Mouse (Mus musculus): Measurements from ENCODE around the gene Snx1.

Snx1 gene

GRCm38 (mm10) chr9:66088411-66088810 lies 38.0 kb downstream of the Snx1 start:
- peak; percentile 49 for DNase-seq (ENCODE audit: low spot score)

GRCm38 (mm10) chr9:66087062-66087461 lies 39.3 kb downstream of the Snx1 start:
- no peak for DNase-seq (ENCODE audit: low spot score)

GRCm38 (mm10) chr9:66084171-66084570 lies 42.2 kb downstream of the Snx1 start:
- no peak for DNase-seq (ENCODE audit: low spot score)

GRCm38 (mm10) chr9:66081999-66082398 lies 44.4 kb downstream of the Snx1 start:
- no peak for DNase-seq (ENCODE audit: low spot score)

- no peak for DNase-seq (ENCODE audit: low spot score)
These were observed 45.5 kb downstream of the Snx1 start for GRCm38 (mm10) chr9:66080804-66081459.

GRCm38 (mm10) chr9:66078493-66078892 lies 47.9 kb downstream of the Snx1 start:
- DNase-seq (ENCODE audit: low spot score): no peak

GRCm38 (mm10) chr9:66078072-66078471 lies 48.3 kb downstream of the Snx1 start:
- no peak for DNase-seq (ENCODE audit: low spot score)

GRCm38 (mm10) chr9:66072754-66073153 lies 53.6 kb downstream of the Snx1 start:
- no peak for DNase-seq (ENCODE audit: low spot score)

GRCm38 (mm10) chr9:66070151-66070550 lies 56.2 kb downstream of the Snx1 start:
- DNase-seq (ENCODE audit: low spot score): no peak

- DNase-seq (ENCODE audit: low spot score): peak; percentile 97
These were observed 56.8 kb downstream of the Snx1 start, which contains the start of gene Snx22 for GRCm38 (mm10) chr9:66069583-66069982. Gene Snx22, minus strand, starts transcription at chr9:66069719.

- DNase-seq (ENCODE audit: low spot score): peak; percentile 46
These were observed 57.4 kb downstream of the Snx1 start for GRCm38 (mm10) chr9:66068971-66069391.

- DNase-seq (ENCODE audit: low spot score): no peak
These were observed 58.3 kb downstream of the Snx1 start for GRCm38 (mm10) chr9:66068056-66068455.

- peak; percentile 50 for DNase-seq (ENCODE audit: low spot score)
These were observed 58.8 kb downstream of the Snx1 start for GRCm38 (mm10) chr9:66067542-66067941.

GRCm38 (mm10) chr9:66066791-66067190 lies 59.6 kb downstream of the Snx1 start:
- no peak for DNase-seq (ENCODE audit: low spot score)

GRCm38 (mm10) chr9:66064316-66064715 lies 62.1 kb downstream of the Snx1 start:
- DNase-seq (ENCODE audit: low spot score): no peak

- no peak for DNase-seq (ENCODE audit: low spot score)
These were observed 62.9 kb downstream of the Snx1 start for GRCm38 (mm10) chr9:66063446-66063845.

GRCm38 (mm10) chr9:66061656-66062055 lies 64.7 kb downstream of the Snx1 start:
- no peak for DNase-seq (ENCODE audit: low spot score)

GRCm38 (mm10) chr9:66060986-66061385 lies 65.4 kb downstream of the Snx1 start:
- DNase-seq (ENCODE audit: low spot score): peak; percentile 28

- no peak for DNase-seq (ENCODE audit: low spot score)
These were observed 66.1 kb downstream of the Snx1 start for GRCm38 (mm10) chr9:66060308-66060647.

GRCm38 (mm10) chr9:66059583-66060307 lies 66.6 kb downstream of the Snx1 start, which contains the start of gene Ppib:
Gene Ppib, plus strand, starts transcription at chr9:66060222.
- peak; percentile 96 for DNase-seq (ENCODE audit: low spot score)

- no peak for DNase-seq (ENCODE audit: low spot score)
These were observed 72.8 kb downstream of the Snx1 start for GRCm38 (mm10) chr9:66053620-66054019.

- no peak for DNase-seq (ENCODE audit: low spot score)
These were observed 73.7 kb downstream of the Snx1 start for GRCm38 (mm10) chr9:66052731-66053130.

GRCm38 (mm10) chr9:66051493-66051892 lies 74.9 kb downstream of the Snx1 start:
- no peak for DNase-seq (ENCODE audit: low spot score)

All from c-Kit-positive CD71-positive TER-119-positive erythroid progenitor cells, embryonic 14.5 days (primary cell).